Mouse (Mus musculus): Measurements from ENCODE around the gene Sox6. TPM values are rescaled to one million over a fixed set of nuclear protein-coding genes. Genes with fewer than 3 reads are reported as not detected.

Sox6 gene
- total RNA-seq, 2 experiments from 2014 or later = 38.8 to 39.1 TPM

- DNase-seq (ENCODE audit: low spot score in 2 of 2) = no peak
Observed at GRCm38 (mm10) chr7:115833701-115834100, 204.9 kb downstream of the Sox6 start.

GRCm38 (mm10) chr7:115830938-115831873 is 207.4 kb downstream of the Sox6 start:
- DNase-seq (ENCODE audit: low spot score in 2 of 2) = no peak

GRCm38 (mm10) chr7:115830366-115830765 is 208.2 kb downstream of the Sox6 start:
- no peak for DNase-seq (ENCODE audit: low spot score in 2 of 2)

- DNase-seq (ENCODE audit: low spot score in 2 of 2) = no peak
Observed at GRCm38 (mm10) chr7:115829756-115830155, 208.8 kb downstream of the Sox6 start.

GRCm38 (mm10) chr7:115829260-115829659 is 209.3 kb downstream of the Sox6 start:
- no peak for DNase-seq (ENCODE audit: low spot score in 2 of 2)

- DNase-seq (ENCODE audit: low spot score in 2 of 2) = peak; percentile 17 to 61
Observed at GRCm38 (mm10) chr7:115825295-115825694, 213.3 kb downstream of the Sox6 start.

GRCm38 (mm10) chr7:115824621-115825256 is 213.9 kb downstream of the Sox6 start:
- peak; percentile 21 to 54 for DNase-seq (ENCODE audit: low spot score in 2 of 2)

- DNase-seq (ENCODE audit: low spot score in 2 of 2) = no peak
Observed at GRCm38 (mm10) chr7:115819136-115819535, 219.5 kb downstream of the Sox6 start.

GRCm38 (mm10) chr7:115803256-115803655 is 235.3 kb downstream of the Sox6 start:
- no peak for DNase-seq (ENCODE audit: low spot score in 2 of 2)

GRCm38 (mm10) chr7:115794139-115794858 is 244.3 kb downstream of the Sox6 start:
- no peak for DNase-seq (ENCODE audit: low spot score in 2 of 2)

GRCm38 (mm10) chr7:115792841-115793240 is 245.8 kb downstream of the Sox6 start:
- DNase-seq (ENCODE audit: low spot score in 2 of 2) = no peak

- no peak for DNase-seq (ENCODE audit: low spot score in 2 of 2)
Observed at GRCm38 (mm10) chr7:115789116-115789823, 249.3 kb downstream of the Sox6 start.

- DNase-seq (ENCODE audit: low spot score in 2 of 2) = no peak
Observed at GRCm38 (mm10) chr7:115783982-115784917, 254.3 kb downstream of the Sox6 start.

- no peak for DNase-seq (ENCODE audit: low spot score in 2 of 2)
Observed at GRCm38 (mm10) chr7:115780148-115780547, 258.4 kb downstream of the Sox6 start.

- DNase-seq (ENCODE audit: low spot score in 2 of 2) = no peak
Observed at GRCm38 (mm10) chr7:115779544-115779943, 259.1 kb downstream of the Sox6 start.

GRCm38 (mm10) chr7:115776736-115777135 is 261.9 kb downstream of the Sox6 start:
- no peak for DNase-seq (ENCODE audit: low spot score in 2 of 2)

GRCm38 (mm10) chr7:115776324-115776723 is 262.3 kb downstream of the Sox6 start:
- DNase-seq (ENCODE audit: low spot score in 2 of 2) = no peak

GRCm38 (mm10) chr7:115766316-115766715 is 272.3 kb downstream of the Sox6 start:
- DNase-seq (ENCODE audit: low spot score in 2 of 2) = no peak

GRCm38 (mm10) chr7:115763851-115764250 is 274.7 kb downstream of the Sox6 start:
- no peak for DNase-seq (ENCODE audit: low spot score in 2 of 2)

GRCm38 (mm10) chr7:115758172-115758571 is 280.4 kb downstream of the Sox6 start:
- no peak for DNase-seq (ENCODE audit: low spot score in 2 of 2)
